Mouse (Mus musculus) frontal cortex, postnatal 25 days (tissue): ENCODE data around the gene Ammecr1.

Source experiments
- DNase-seq, 2 experiments: peaks; one replicate each; pipeline ENCODE4 v3.0.0; 2022; ENCODE audit warnings: low spot score in 2 of 2

The Ammecr1 gene

GRCm38 (mm10) chrX:142914208-142914607 lies 52.3 kb downstream of the Ammecr1 start:
- no peak for DNase-seq

GRCm38 (mm10) chrX:142903854-142904253 lies 62.7 kb downstream of the Ammecr1 start:
- no peak for DNase-seq

GRCm38 (mm10) chrX:142902599-142902998 lies 63.9 kb downstream of the Ammecr1 start:
- DNase-seq = no peak

GRCm38 (mm10) chrX:142901915-142902314 lies 64.6 kb downstream of the Ammecr1 start:
- no peak for DNase-seq

- no peak for DNase-seq
These were observed 68.1 kb downstream of the Ammecr1 start for GRCm38 (mm10) chrX:142898295-142898887.

GRCm38 (mm10) chrX:142897477-142898000 lies 69.0 kb downstream of the Ammecr1 start:
- DNase-seq = no peak

GRCm38 (mm10) chrX:142895316-142895715 lies 71.2 kb downstream of the Ammecr1 start:
- DNase-seq = no peak

GRCm38 (mm10) chrX:142885962-142886361 lies 80.6 kb downstream of the Ammecr1 start:
- DNase-seq = no peak

GRCm38 (mm10) chrX:142883593-142883992 lies 82.9 kb downstream of the Ammecr1 start:
- DNase-seq = no peak

GRCm38 (mm10) chrX:142882255-142882654 lies 84.3 kb downstream of the Ammecr1 start:
- no peak for DNase-seq

- no peak for DNase-seq
These were observed 96.7 kb downstream of the Ammecr1 start for GRCm38 (mm10) chrX:142869844-142870243.

GRCm38 (mm10) chrX:142848032-142848431 lies 118.5 kb downstream of the Ammecr1 start:
- DNase-seq = no peak

- no peak for DNase-seq
These were observed 120.3 kb downstream of the Ammecr1 start for GRCm38 (mm10) chrX:142846266-142846665.

GRCm38 (mm10) chrX:142841916-142842315 lies 124.6 kb downstream of the Ammecr1 start:
- no peak for DNase-seq

- DNase-seq = no peak
These were observed 127.1 kb downstream of the Ammecr1 start for GRCm38 (mm10) chrX:142839411-142839810.

- DNase-seq = no peak
These were observed 127.7 kb downstream of the Ammecr1 start for GRCm38 (mm10) chrX:142838841-142839240.

- DNase-seq = no peak
These were observed 129.2 kb downstream of the Ammecr1 start for GRCm38 (mm10) chrX:142837316-142837715.

- no peak for DNase-seq
These were observed 130.1 kb downstream of the Ammecr1 start for GRCm38 (mm10) chrX:142836399-142836798.

- DNase-seq = no peak
These were observed 131.7 kb downstream of the Ammecr1 start for GRCm38 (mm10) chrX:142834807-142835206.

- no peak for DNase-seq
These were observed 133.2 kb downstream of the Ammecr1 start for GRCm38 (mm10) chrX:142833164-142833796.

- no peak for DNase-seq
These were observed 134.3 kb downstream of the Ammecr1 start for GRCm38 (mm10) chrX:142832221-142832620.

- DNase-seq = no peak
These were observed 136.0 kb downstream of the Ammecr1 start for GRCm38 (mm10) chrX:142830572-142830971.

GRCm38 (mm10) chrX:142829866-142830470 lies 136.6 kb downstream of the Ammecr1 start:
- DNase-seq = no peak
